Mouse (Mus musculus) MEL (cell line): ENCODE results near the gene Efhb. TPM values are rescaled to one million over a fixed set of nuclear protein-coding genes. Genes with fewer than 3 reads are reported as not detected.

Experiments used
- DNase-seq: peaks from one replicate; pipeline ENCODE4 v3.0.0; 2011; ENCODE audit warnings: low read depth, low spot score
- H3K27ac ChIP-seq: 2 replicates; pipeline ENCODE4 v1.5.1; 2012; ENCODE audit warnings: low read depth, mild to moderate bottlenecking, control low read depth, low read length, moderate library complexity; ENCODE audit not compliant: control insufficient read depth
- H3K27me3 ChIP-seq, 2 experiments: fragments of 150-350 bp in 1 of 2; sonication (generic) in 1 of 2; 2 replicates each; pipeline ENCODE4 v1.6.1; 2012; ENCODE audit warnings: low read length in 2 of 2, mild to moderate bottlenecking in 2 of 2, improper control_type of control experiment in 1 of 2, moderate library complexity in 1 of 2; ENCODE audit not compliant: insufficient read depth in 2 of 2, control insufficient read depth in 1 of 2
- H3K36me3 ChIP-seq, 2 experiments: 2 replicates each; pipeline ENCODE4 v1.6.1; 2012 to 2014; ENCODE audit warnings: low read length in 2 of 2, improper control_type of control experiment in 1 of 2, inconsistent platforms in 1 of 2, mild to moderate bottlenecking in 1 of 2; ENCODE audit not compliant: insufficient read depth in 2 of 2, control insufficient read depth in 1 of 2
- H3K4me1 ChIP-seq, 2 experiments: fragments of 150-350 bp in 1 of 2; sonication (generic) in 1 of 2; 2 replicates each; pipeline ENCODE4 v1.6.1; 2012; ENCODE audit warnings: low read length in 2 of 2, improper control_type of control experiment in 1 of 2, mild to moderate bottlenecking in 1 of 2; ENCODE audit not compliant: insufficient read depth in 2 of 2, control insufficient read depth in 1 of 2
- H3K4me3 ChIP-seq, 2 experiments: fragments of 150-350 bp in 1 of 2; sonication (generic) in 1 of 2; 2 replicates each; pipeline ENCODE4 v1.5.1; 2012; ENCODE audit warnings: low read depth in 2 of 2, low read length in 2 of 2, mild to moderate bottlenecking in 2 of 2, moderate library complexity in 2 of 2, control low read depth in 1 of 2, improper control_type of control experiment in 1 of 2; ENCODE audit not compliant: control insufficient read depth in 1 of 2, insufficient read depth in 1 of 2
- H3K79me2 ChIP-seq: 2 replicates; pipeline ENCODE4 v1.6.1; 2012; ENCODE audit warnings: mild to moderate bottlenecking, low read length, moderate library complexity; ENCODE audit not compliant: control insufficient read depth, poor library complexity, insufficient read depth
- H3K9ac ChIP-seq: 2 replicates; pipeline ENCODE4 v1.6.1; 2012; ENCODE audit warnings: low read depth, mild to moderate bottlenecking, control low read depth, low read length, moderate library complexity; ENCODE audit not compliant: control insufficient read depth, poor library complexity, severe bottlenecking
- H3K9me3 ChIP-seq: fragments of 150-350 bp; sonication (generic); replicated peaks from 2 replicates; pipeline ENCODE4 v1.6.1; 2012; ENCODE audit warnings: mild to moderate bottlenecking, low read length, improper control_type of control experiment, moderate library complexity; ENCODE audit not compliant: insufficient read depth
- BHLHE40 ChIP-seq: IDR thresholded peaks from 2 replicates; pipeline ENCODE4 v1.6.1; 2012; ENCODE audit warnings: low read depth, mild to moderate bottlenecking, inconsistent platforms, low read length, improper control_type of control experiment, borderline replicate concordance
- CHD1 ChIP-seq: IDR thresholded peaks from 2 replicates; pipeline ENCODE4 v1.6.1; 2012; ENCODE audit warnings: low read depth, mild to moderate bottlenecking, inconsistent platforms, low read length, improper control_type of control experiment
- CTCF ChIP-seq, 3 experiments: IDR thresholded peaks in 2 of 3; conservative IDR thresholded peaks in 1 of 3; 2 replicates each; pipeline ENCODE4 v1.5.1; 2011 to 2012; ENCODE audit warnings: low read length in 3 of 3, low read depth in 2 of 3, mild to moderate bottlenecking in 2 of 3, improper control_type of control experiment in 1 of 3, inconsistent platforms in 1 of 3, mixed read lengths in 1 of 3, moderate library complexity in 1 of 3; ENCODE audit not compliant: control insufficient read depth in 1 of 3, insufficient read depth in 1 of 3, poor library complexity in 1 of 3, severe bottlenecking in 1 of 3
- ETS1 ChIP-seq: IDR thresholded peaks from 2 replicates; pipeline ENCODE4 v1.6.1; 2012; ENCODE audit warnings: low read depth, mild to moderate bottlenecking, inconsistent platforms, low read length, improper control_type of control experiment, moderate library complexity
- KAT2A ChIP-seq: conservative IDR thresholded peaks from 2 replicates; pipeline ENCODE4 v1.6.1; 2012; ENCODE audit warnings: low read depth, low read length, improper control_type of control experiment, inconsistent platforms
- MAZ ChIP-seq: IDR thresholded peaks from 2 replicates; pipeline ENCODE4 v1.6.1; 2012; ENCODE audit warnings: low read depth, mild to moderate bottlenecking, inconsistent platforms, low read length, improper control_type of control experiment
- MYC ChIP-seq: IDR thresholded peaks from 2 replicates; pipeline ENCODE4 v1.6.1; 2011; ENCODE audit warnings: low read depth, mild to moderate bottlenecking, low read length, improper control_type of control experiment, moderate library complexity
- POLR2A ChIP-seq, 2 experiments: IDR thresholded peaks; 2 replicates each; pipeline ENCODE4 v1.6.1; 2011 to 2012; ENCODE audit warnings: low read length in 2 of 2, mild to moderate bottlenecking in 2 of 2, control low read depth in 1 of 2, improper control_type of control experiment in 1 of 2, low read depth in 1 of 2, moderate library complexity in 1 of 2; ENCODE audit not compliant: control insufficient read depth in 1 of 2, insufficient read depth in 1 of 2, poor library complexity in 1 of 2
- POLR2AphosphoS2 ChIP-seq: IDR thresholded peaks from 2 replicates; pipeline ENCODE4 v1.6.1; 2011; ENCODE audit warnings: low read length, improper control_type of control experiment
- POLR2AphosphoS5 ChIP-seq: IDR thresholded peaks from 2 replicates; pipeline ENCODE4 v1.6.1; 2012; ENCODE audit warnings: low read depth, borderline replicate concordance, mild to moderate bottlenecking, inconsistent platforms, low read length, moderate library complexity, mixed read lengths
- RAD21 ChIP-seq: IDR thresholded peaks from 2 replicates; pipeline ENCODE4 v1.6.1; 2011; ENCODE audit warnings: mild to moderate bottlenecking, low read depth, low read length, improper control_type of control experiment
- SMC3 ChIP-seq: IDR thresholded peaks from 2 replicates; pipeline ENCODE4 v1.6.1; 2011; ENCODE audit warnings: low read depth, low read length, improper control_type of control experiment
- TAL1 ChIP-seq: IDR thresholded peaks from 2 replicates; pipeline ENCODE4 v1.6.1; 2012; ENCODE audit warnings: mild to moderate bottlenecking, inconsistent platforms, low read length, moderate library complexity, mixed read lengths
- TCF12 ChIP-seq: IDR thresholded peaks from 2 replicates; pipeline ENCODE4 v1.6.1; 2014; ENCODE audit warnings: low read depth, mild to moderate bottlenecking, inconsistent platforms, low read length, improper control_type of control experiment, moderate library complexity
- USF1 ChIP-seq: IDR thresholded peaks from 2 replicates; pipeline ENCODE4 v1.6.1; 2014; ENCODE audit warnings: low read depth, mild to moderate bottlenecking, inconsistent platforms, low read length, improper control_type of control experiment, moderate library complexity
- ZMIZ1 ChIP-seq: IDR thresholded peaks from 2 replicates; pipeline ENCODE4 v1.6.1; 2012; ENCODE audit warnings: low read depth, mild to moderate bottlenecking, inconsistent platforms, low read length, improper control_type of control experiment, moderate library complexity
- ZNF384 ChIP-seq: IDR thresholded peaks from 2 replicates; pipeline ENCODE4 v1.6.1; 2012; ENCODE audit warnings: low read depth, mild to moderate bottlenecking, inconsistent platforms, low read length, improper control_type of control experiment
- polyA plus RNA-seq, 2 experiments: library from polyadenylated mRNA; stranded (reverse) in 1 of 2; unstranded in 1 of 2; fragments of >175 nt in 1 of 2; fragments of >200 nt in 1 of 2; gene quantifications; 2 replicates each; pipeline versions ENCODE4 v1.2.1 to v1.2.4; 2012; ENCODE audit warnings: low replicate concordance in 2 of 2, low read depth in 1 of 2; ENCODE audit not compliant: insufficient read length in 2 of 2, insufficient read depth in 1 of 2, missing spikeins in 1 of 2
- total RNA-seq: library from RNA; depleted of rRNA; stranded (reverse); fragments of 300-350 nt; gene quantifications from 2 replicates; pipeline ENCODE4 v1.2.3, GENCODE M21; 2012

Gene Efhb
- total and polyA plus RNA-seq, 3 experiments = not detected

DNA sequence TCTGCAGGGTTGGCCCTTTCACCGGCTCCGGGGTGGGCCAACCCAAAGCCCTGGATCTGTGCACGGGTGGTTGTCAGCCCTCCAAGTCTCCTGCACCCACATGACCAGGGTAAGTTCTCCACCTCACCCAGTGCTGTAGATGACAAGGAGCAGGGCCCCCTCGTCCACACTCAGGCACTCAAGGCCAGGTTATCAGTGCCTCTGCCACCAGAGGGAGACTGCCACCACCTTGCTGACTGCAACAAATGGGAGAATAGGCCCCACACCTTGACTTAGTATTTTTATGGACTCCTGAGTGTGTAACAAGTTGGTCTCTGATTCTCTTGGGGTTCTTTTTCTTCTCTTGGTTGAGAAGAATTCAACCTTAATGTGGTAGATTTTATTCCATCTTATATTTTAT is 2.4 kb upstream of the Efhb start:
- peaks cover 2 to 13% of the 10 kb centered on the region in 2 experiments; a peak in 3 of 4 replicates for H3K4me1 ChIP-seq
- H3K9ac ChIP-seq = no peak overlapping the region
- H3K4me3 ChIP-seq = no peak overlapping the region
- H3K36me3 ChIP-seq = peaks cover 0 to 17% of the 10 kb centered on the region in 2 experiments; a peak in 2 of 4 replicates
- DNase-seq = peak; percentile 29
- no peaks in the 10 kb centered on the region for H3K79me2 ChIP-seq
- H3K9me3 ChIP-seq = no peaks in the 10 kb centered on the region
- TF ChIP-seq RAD21 (peak; percentile 31), CTCF (IDR thresholded peaks at IDR 0.05 in 2 of 3, conservative IDR thresholded peaks at IDR 0.05 in 1 of 3; ENCODE audit: control insufficient read depth in 1 of 3, insufficient read depth in 1 of 3, low read depth in 2 of 3, low read length in 3 of 3, poor library complexity in 1 of 3, severe bottlenecking in 1 of 3) (peak in 2 of 3 experiments; percentile 52 to 61; a peak in 5 of 6 replicates), ZMIZ1 (no peak), MYC (no peak), SMC3 (peak; percentile 50), POLR2A (IDR thresholded peaks at IDR 0.05; ENCODE audit: control insufficient read depth in 1 of 2, insufficient read depth in 1 of 2, low read depth in 1 of 2, low read length in 2 of 2, poor library complexity in 1 of 2) (no peak), TCF12 (no peak)
- TF ChIP-seq, all 39 proteins: peak for 3
- no peak overlapping the region for H3K27ac ChIP-seq
- H3K27me3 ChIP-seq = no peaks in the 10 kb centered on the region; a peak in 1 of 4 replicates

DNA sequence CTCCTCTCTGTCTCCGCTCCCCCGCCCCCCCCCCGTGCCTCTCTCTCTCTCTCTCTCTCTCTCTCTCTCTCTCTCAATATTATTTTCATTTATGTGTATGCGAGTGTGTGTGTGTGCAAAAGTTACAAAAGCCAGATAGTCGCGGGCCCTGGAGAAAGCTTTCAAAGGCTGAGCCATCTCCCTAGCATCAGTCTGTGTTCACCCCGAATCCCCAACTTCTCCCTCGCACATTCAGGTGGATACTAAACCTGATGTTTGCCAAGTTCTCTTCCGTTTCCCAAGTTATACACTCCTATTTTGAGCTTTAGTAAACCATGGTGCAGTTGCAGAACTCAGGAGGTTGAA is 347 bp upstream of the Efhb start:
- no peaks in the 10 kb centered on the region; a peak in 2 of 4 replicates for H3K27me3 ChIP-seq
- no peak for DNase-seq
- TF ChIP-seq KAT2A = no peak
- no peak for TF ChIP-seq TAL1
- no peak for TF ChIP-seq CHD1
- TF ChIP-seq POLR2AphosphoS5 = no peak
- no peak for TF ChIP-seq ETS1
- no peak for TF ChIP-seq USF1
- TF ChIP-seq TCF12 = no peak
- no peak for TF ChIP-seq ZNF384
- no peak for TF ChIP-seq MAZ
- no peak for TF ChIP-seq POLR2AphosphoS2
- TF ChIP-seq CTCF (IDR thresholded peaks at IDR 0.05 in 2 of 3, conservative IDR thresholded peaks at IDR 0.05 in 1 of 3; ENCODE audit: control insufficient read depth in 1 of 3, insufficient read depth in 1 of 3, low read depth in 2 of 3, low read length in 3 of 3, poor library complexity in 1 of 3, severe bottlenecking in 1 of 3) = no peak
- TF ChIP-seq BHLHE40 = no peak
- TF ChIP-seq, all 39 proteins: peak for 0
- Histone ChIP-seq H3K9me3 (no peaks in the 10 kb centered on the region), H3K27ac (no peak overlapping the region), H3K79me2 (no peaks in the 10 kb centered on the region), H3K4me3 (peak overlapping the region in 1 of 2 experiments; percentile 18; a peak in 1 of 4 replicates), H3K4me1 (peaks cover 0 to 10% of the 10 kb centered on the region in 2 experiments; a peak in 3 of 4 replicates), H3K9ac (no peak overlapping the region), H3K36me3 (peaks cover 0 to 6% of the 10 kb centered on the region in 2 experiments; a peak in 2 of 4 replicates)
